Mouse (Mus musculus): ENCODE results near the gene Cxcl12.

- TF ChIP-seq CTCF (IDR thresholded peaks at IDR 0.05; ENCODE audit: low read depth): no peak
- no peak for TF ChIP-seq EP300 (IDR thresholded peaks at IDR 0.05; ENCODE audit: low read depth)
Observed at GRCm38 (mm10) chr6:117159710-117160690, 8.3 kb upstream of the Cxcl12 start.
